Mouse (Mus musculus): ENCODE measurements around the gene Clpsl2.

GRCm38 (mm10) chr17:28517441-28517955 lies 31.7 kb upstream of the Clpsl2 start, which contains the start of gene Fkbp5:
- TF ChIP-seq POLR2A (IDR thresholded peaks at IDR 0.05; ENCODE audit: borderline replicate concordance, extremely low read depth, insufficient read depth, insufficient read length, poor library complexity, severe bottlenecking) (no peak), CTCF (IDR thresholded peaks at IDR 0.05; ENCODE audit: borderline replicate concordance, extremely low read depth, insufficient read depth, insufficient read length) (no peak)
